Mouse (Mus musculus): ENCODE measurements around the gene Kcnd2.
A peak's percentile ranks its signal among the peaks of the same experiment; 100 is the strongest.
"Not testable (repeated sequence)": the region's sequence is repeated elsewhere in the genome, so short reads cannot be mapped to it uniquely, and the experiment has no call there.

The Kcnd2 gene

GRCm38 (mm10) chr6:21215491-21216191, at the start of gene Kcnd2:
Kcnd2 (plus strand) TSS chr6:21215503.
- peak; percentile 44 for DNase-seq (ENCODE audit: extremely low spot score)

GRCm38 (mm10) chr6:21166611-21167010, 48.7 kb upstream of the Kcnd2 start:
- no peak for DNase-seq (ENCODE audit: extremely low spot score)

GRCm38 (mm10) chr6:21195341-21195740, 20.0 kb upstream of the Kcnd2 start:
- no peak for DNase-seq (ENCODE audit: extremely low spot score)

GRCm38 (mm10) chr6:21213865-21214672, 1.2 kb upstream of the Kcnd2 start:
- DNase-seq (ENCODE audit: extremely low spot score): peak; percentile 75

- peak; percentile 52 for DNase-seq (ENCODE audit: extremely low spot score)
Observed at GRCm38 (mm10) chr6:21214673-21215490, 421 bp upstream of the Kcnd2 start.

GRCm38 (mm10) chr6:21216206-21217020, 1.1 kb downstream of the Kcnd2 start:
- no peak for DNase-seq (ENCODE audit: extremely low spot score)

- DNase-seq (ENCODE audit: extremely low spot score): no peak
Observed at GRCm38 (mm10) chr6:21217156-21217555, 1.9 kb downstream of the Kcnd2 start.

- DNase-seq (ENCODE audit: extremely low spot score): no peak
Observed at GRCm38 (mm10) chr6:21226124-21226523, 10.8 kb downstream of the Kcnd2 start.

- DNase-seq (ENCODE audit: extremely low spot score): no peak
Observed at GRCm38 (mm10) chr6:21259031-21259430, 43.7 kb downstream of the Kcnd2 start.

- no peak for DNase-seq (ENCODE audit: extremely low spot score)
Observed at GRCm38 (mm10) chr6:21267897-21268296, 52.6 kb downstream of the Kcnd2 start.

- no peak for DNase-seq (ENCODE audit: extremely low spot score)
Observed at GRCm38 (mm10) chr6:21277343-21277933, 62.1 kb downstream of the Kcnd2 start.

GRCm38 (mm10) chr6:21304943-21305342, 89.6 kb downstream of the Kcnd2 start:
- DNase-seq (ENCODE audit: extremely low spot score): no peak

- DNase-seq (ENCODE audit: extremely low spot score): no peak
Observed at GRCm38 (mm10) chr6:21310159-21310558, 94.9 kb downstream of the Kcnd2 start.

GRCm38 (mm10) chr6:21321407-21321806, 106.1 kb downstream of the Kcnd2 start:
- no peak for DNase-seq (ENCODE audit: extremely low spot score)

- DNase-seq (ENCODE audit: extremely low spot score): no peak
Observed at GRCm38 (mm10) chr6:21322211-21322610, 106.9 kb downstream of the Kcnd2 start.

GRCm38 (mm10) chr6:21325251-21325650, 109.9 kb downstream of the Kcnd2 start:
- peak; percentile 13 for DNase-seq (ENCODE audit: extremely low spot score)

GRCm38 (mm10) chr6:21327081-21327737, 111.9 kb downstream of the Kcnd2 start:
- no peak for DNase-seq (ENCODE audit: extremely low spot score)

GRCm38 (mm10) chr6:21385298-21385697, 170.0 kb downstream of the Kcnd2 start:
- DNase-seq (ENCODE audit: extremely low spot score): not testable (repeated sequence)

GRCm38 (mm10) chr6:21391776-21392175, 176.5 kb downstream of the Kcnd2 start:
- DNase-seq (ENCODE audit: extremely low spot score): no peak

GRCm38 (mm10) chr6:21413656-21414055, 198.4 kb downstream of the Kcnd2 start:
- DNase-seq (ENCODE audit: extremely low spot score): no peak
